Mouse (Mus musculus) ovary, adult 18-20 months (tissue): ENCODE results near the gene Fam3c.

Experiments
- DNase-seq: peaks from one replicate; pipeline ENCODE4 v3.0.0; 2022; ENCODE audit warnings: low spot score, mixed read lengths

The Fam3c gene

DNA sequence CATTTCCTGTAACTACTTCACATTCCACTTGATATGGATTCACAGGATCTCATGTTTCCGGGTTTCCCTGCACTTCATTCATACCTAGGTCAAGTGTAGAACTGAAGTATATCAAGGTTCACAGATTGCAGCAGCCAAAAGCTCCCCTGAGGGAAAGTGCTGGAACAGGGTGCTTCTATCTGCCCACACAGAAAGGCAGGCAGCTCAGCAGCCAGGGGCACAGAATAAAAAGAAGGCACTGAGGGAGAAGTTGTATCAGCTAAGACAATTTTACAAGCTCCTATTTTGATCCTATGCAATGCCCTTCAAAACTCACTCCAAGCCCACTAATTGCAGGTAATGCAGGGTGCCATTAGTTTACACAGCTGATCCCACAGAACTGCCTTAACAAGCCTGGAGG lies 2.0 kb downstream of the Fam3c start:
- DNase-seq = no peak

DNA sequence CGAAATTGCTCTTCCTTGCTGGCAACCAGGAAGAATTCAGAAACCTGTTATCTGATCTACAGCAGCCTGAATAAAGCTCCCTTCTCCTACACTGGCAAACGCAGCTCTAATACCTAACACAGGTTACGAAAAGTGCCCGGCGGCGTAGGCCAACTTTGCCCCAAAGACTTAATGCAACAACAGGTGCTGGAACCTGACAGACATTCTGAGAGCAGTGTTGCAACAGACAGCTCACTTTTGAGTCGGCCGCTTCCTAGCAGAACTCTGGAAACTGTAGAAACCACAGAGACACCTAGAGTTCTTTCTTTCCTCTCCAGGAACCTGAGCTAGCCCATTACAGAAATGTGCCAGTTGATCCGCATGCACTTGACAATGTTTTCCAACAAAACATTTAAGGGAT lies 4.5 kb downstream of the Fam3c start:
- no peak for DNase-seq

GRCm38 (mm10) chr6:22350239-22350571 lies 5.8 kb downstream of the Fam3c start:
- DNase-seq = no peak

- no peak for DNase-seq
These were observed 6.4 kb downstream of the Fam3c start for GRCm38 (mm10) chr6:22349531-22350238.

DNA sequence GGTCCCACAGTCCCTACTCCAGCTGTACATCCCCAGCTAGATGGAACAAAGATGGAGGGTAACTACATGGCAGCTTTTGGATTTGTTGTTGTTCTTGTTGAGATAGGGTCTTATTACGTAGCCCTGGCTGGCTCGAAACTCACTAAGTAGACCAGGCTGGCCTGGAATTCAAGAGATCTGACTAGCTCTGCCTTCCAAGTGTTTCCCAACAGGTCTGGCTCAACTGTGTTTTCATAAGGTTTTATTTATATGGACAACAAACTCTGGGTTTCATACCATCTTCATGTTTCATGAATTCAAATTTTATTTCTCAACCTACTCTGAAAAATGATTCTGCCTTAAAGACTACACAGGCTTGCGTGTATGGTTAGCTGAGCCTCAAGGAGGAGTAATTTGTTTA lies 7.1 kb downstream of the Fam3c start:
- DNase-seq = no peak

DNA sequence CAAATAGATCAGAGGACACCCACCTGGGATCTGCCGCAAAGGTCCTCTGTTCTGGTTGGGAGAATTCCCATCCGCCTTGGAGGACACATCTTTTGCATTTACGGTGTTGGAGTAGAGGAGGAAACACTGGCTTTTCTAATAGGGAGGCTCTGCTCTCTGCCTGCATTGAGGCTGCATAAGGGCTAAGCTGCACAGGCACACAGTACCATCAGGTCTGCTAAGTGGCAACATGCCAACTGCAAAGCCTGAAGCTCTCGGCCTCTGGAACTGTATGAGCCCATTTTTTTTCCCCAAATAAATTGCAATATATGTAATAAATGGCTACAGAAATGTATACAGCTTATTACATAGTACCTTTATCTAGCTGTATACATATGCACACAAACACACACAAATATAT lies 7.9 kb downstream of the Fam3c start:
- no peak for DNase-seq

DNA sequence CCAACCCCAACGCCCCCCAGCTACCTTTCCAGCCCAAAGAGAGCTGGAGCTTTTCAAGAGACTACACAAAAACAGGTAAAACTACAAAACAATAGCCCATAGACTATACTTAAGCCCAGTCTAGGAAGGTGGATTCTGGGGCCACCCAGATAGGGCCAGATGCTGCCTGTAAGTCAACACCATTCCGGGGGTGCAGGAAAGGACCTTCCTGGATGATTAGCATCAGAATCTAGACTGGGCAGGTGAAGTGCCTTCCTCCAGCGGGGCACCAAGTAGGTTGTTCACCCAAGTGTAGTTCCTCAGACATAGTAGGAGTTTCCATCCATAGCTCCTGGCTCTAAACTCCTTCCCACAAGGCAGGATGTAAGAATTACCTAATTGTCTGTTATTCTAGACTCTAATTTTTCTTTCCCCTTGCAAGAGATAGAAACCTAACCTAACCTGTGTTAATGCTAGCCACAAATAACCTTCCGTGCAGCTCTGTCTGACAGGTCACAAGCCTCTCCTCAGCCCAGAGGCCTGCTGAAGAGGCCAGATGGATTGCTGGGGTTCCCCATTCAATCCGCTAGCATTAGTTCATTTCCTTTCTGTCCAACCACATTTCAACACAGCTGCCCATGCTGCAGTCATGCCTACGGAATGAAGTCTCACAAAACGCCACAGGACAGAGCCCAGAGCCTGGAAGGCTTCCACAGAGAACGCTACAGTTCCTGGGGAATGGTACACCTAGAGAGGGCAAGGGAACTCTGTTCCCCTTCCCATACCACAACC lies 8.7 kb downstream of the Fam3c start:
- no peak for DNase-seq

DNA sequence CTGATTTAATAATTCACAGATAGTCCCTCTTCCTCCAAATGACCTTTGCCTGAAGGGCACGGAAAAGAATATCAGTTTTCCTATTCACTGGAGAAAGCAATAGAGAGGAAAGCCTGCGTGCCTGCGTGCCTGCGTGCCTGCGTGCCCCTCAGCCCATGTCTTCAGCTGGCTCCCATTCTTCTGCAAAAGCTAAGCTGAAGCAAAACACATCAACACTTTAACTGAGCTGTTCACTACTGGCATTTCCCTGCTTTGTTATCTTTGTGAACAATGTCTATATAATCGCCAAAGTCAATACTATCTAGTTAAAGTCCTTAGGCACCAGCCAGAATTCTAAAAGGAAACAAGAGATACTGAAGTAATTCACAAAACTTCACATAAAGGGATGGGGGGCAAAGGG lies 11.6 kb downstream of the Fam3c start:
- DNase-seq = no peak

GRCm38 (mm10) chr6:22343706-22344105 lies 12.3 kb downstream of the Fam3c start:
- no peak for DNase-seq

DNA sequence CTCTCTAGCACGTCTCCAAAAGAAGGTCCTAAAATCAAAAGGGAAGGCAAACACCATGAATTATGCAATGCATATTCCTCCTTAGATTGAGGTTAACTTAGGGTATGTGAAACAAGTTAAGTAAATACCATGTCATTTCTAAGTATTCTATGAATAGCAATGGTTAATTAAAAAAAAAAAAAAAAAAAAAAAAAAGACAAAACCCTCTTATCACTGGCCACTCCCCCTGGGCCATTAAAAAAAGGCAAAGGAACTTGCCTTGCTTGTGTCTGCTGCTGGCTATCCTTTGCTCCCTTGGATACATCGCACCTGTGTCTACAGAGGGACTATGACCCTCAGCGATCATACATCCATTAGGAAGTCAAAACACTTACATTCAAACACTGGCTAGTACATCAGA lies 12.8 kb downstream of the Fam3c start:
- DNase-seq = no peak

- DNase-seq = no peak
These were observed 15.3 kb downstream of the Fam3c start for GRCm38 (mm10) chr6:22340779-22341178.

DNA sequence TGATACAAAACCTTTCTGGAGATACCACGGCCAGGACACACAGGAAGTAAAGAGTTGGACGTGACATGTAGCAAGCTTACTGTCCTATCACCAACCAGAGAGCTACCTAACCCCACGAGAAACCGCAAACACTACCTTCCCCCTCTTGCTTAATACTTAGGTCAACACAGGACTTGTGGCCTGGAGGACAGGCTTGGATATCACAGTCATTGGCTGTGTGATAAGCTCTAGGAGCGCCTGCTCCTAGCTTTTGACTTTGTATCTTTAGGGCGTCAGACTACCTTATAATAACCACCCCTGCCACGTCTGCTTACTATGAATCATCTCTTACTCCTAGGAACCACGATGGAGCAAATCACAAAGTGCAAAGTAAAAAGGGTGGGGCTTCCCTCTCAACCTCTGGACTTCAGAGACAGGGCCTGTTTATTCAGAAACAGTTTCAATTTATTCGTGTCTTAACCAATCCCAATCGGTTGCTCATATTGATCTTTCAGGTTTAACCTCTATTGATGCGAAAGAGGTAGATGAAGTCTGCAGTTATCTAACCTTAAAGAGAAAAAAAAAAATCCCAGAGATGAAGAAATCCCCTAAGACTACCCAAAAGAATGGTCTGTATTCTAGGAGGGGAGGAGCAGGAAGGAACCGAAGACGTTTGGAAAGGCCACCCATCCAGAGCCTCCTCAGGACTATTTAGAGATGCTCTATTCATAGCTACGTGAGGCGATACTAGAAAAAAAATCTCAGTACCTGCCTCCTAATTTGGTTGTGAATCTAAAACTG lies 16.1 kb downstream of the Fam3c start:
- DNase-seq = no peak

- no peak for DNase-seq
These were observed 23.5 kb downstream of the Fam3c start for GRCm38 (mm10) chr6:22332548-22332947.

DNA sequence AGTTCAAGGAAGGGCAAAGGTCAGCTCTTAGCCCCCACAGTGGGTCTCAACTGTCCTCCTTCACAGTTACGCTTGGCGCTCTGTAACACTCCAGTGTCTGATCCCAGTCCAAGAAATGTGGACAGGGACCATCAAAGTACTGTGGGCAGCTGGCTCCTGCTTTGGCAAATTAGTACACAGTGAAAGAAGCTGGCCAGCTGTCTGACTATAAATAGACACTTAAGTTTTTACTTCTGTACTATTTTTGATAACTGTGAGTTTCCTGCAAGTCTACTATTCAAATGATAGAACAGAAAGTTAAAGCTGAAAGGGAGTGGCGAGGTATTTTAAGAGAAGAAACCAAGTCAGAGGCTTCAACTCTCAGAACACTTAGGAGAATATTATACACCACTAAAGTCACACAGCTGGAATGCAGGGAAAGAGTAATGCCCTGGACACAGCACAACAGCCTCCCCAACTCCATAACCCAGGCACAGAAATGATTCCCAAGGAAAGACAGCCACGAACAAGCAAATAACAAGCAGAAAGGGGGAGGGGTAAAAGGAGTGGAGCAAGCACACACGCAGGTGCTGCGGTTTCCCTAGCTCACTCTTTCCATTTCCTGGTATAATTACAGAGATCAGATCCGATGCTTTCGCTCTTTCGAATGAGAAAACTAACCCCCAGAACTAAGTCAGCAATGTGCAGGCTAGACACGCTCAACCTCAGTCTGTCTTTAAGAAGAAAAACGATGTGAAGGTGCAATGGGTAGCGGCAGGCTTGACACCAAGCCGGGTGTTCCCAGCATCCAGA lies 25.7 kb downstream of the Fam3c start:
- no peak for DNase-seq

DNA sequence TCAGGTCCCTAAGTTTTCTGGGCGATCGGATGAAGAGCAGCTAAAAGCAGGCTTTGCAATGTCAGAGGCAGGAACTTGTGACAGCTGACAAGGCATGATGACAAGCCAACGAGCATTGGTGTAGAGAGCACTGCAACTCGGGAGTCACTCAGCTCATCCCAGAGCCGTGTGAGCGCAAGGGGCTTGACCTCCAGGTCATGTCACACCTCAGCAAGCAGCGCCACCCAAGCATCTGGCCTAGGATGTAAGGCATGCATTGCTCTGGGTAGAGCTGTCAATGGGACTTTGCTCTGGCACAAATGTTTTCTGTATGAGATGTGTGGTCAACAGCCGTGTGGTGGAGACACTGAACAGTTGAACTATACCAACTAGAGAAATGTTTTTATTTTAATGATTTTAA lies 28.1 kb downstream of the Fam3c start:
- no peak for DNase-seq

- no peak for DNase-seq
These were observed 29.0 kb downstream of the Fam3c start for GRCm38 (mm10) chr6:22327091-22327490.

DNA sequence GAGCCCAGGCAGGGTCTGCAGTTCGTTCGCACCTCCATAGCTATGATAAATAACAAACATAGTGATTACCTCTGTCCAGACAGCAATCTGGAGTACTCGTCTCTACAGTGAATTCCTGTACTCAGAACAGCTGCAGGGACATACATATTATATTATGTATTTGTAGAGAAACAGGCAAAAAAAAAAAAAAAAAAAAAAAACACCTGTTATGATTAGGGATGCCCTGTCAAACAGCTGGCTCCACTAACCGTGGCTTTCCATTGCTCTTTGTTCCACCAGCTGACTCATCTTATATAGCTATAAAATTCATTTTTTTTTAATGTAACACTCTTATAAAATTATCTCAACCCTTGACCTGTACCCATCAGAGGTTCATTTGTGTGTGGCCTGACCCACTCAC lies 29.8 kb downstream of the Fam3c start:
- no peak for DNase-seq

DNA sequence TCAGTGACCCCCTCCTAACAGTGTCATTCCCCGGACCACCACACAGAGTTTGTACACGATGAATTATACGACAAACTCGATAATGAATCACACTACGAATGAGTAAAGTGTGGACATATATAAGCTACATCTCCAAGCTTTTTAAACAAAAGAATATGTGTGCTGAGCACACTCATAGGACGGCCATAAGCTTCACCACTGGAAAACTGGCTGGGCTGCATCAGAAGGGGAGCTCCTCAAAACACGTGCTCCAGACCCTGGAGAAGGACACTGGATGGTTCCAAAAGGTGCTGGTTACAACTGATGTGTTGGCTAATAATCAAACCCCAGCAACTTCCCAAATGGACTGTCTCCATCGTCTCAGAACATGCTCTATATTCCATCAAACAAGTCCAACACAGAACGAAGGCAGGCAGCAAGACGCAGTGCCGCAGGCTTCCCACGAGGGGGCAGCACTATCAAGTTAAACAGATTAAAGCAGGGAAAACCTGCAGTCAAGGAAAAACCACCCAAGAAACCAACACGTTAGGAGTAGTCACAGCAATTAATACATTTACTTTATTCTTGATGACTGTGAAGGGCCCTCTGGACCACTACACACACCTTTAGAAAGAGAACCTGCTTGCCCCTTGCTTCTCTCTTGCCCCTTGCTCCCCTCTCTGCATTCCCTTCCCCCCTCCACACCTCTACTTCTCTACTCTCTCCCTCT lies 30.5 kb downstream of the Fam3c start:
- DNase-seq = no peak

- DNase-seq = no peak
These were observed 58.0 kb downstream of the Fam3c start for GRCm38 (mm10) chr6:22298059-22298458.

DNA sequence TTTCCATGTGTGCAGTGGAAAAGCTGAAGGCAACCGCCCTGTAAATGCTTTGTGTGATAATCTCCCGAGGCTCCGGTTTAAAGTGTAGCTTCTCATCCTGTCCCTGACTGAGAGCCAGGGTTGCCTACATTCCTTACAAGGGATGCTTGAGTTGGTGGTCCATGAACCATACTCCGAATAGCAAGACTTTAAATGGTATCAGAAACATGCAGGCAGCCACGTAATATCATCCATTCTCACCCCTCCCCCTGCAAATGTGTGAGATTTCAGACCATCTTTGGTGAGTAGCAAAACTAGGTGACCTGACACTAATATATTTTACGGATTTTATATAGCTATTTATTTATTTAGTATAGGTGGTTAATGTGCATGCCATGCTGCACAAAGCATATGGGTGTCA lies 59.0 kb downstream of the Fam3c start:
- no peak for DNase-seq

- DNase-seq = no peak
These were observed 62.1 kb downstream of the Fam3c start for GRCm38 (mm10) chr6:22293922-22294321.

DNA sequence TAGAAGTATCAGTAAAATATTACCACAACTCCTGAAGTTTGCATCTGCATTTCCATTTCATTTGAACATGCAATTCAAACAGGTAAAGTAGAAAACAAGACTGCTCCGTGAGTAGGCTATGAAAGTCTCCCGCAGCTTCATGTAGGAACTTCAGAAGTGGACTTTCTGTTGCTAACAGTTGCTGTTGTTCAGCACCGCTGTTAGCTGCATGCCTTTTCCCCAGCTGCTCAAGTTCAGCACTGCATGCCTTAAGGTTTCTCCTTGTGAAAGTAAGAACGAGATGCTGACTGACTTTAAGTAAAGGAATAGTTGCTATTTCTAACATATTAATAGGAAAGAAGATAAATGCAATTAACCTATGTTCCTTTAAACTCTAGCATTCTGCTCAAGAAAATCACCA lies 64.0 kb downstream of the Fam3c start:
- no peak for DNase-seq
